Mouse (Mus musculus) frontal cortex, postnatal 36 days (tissue): Measurements from ENCODE around the gene Tcirg1.

ENCODE experiments used
- DNase-seq, 2 experiments: peaks; one replicate each; pipeline ENCODE4 v3.0.0; 2022; ENCODE audit warnings: low spot score in 2 of 2

Tcirg1 gene

GRCm38 (mm10) chr19:3906795-3907786 lies at the start of gene Tcirg1:
Gene Tcirg1, minus strand, starts transcription at chr19:3907133.
- DNase-seq = peak; percentile 49 to 50

DNA sequence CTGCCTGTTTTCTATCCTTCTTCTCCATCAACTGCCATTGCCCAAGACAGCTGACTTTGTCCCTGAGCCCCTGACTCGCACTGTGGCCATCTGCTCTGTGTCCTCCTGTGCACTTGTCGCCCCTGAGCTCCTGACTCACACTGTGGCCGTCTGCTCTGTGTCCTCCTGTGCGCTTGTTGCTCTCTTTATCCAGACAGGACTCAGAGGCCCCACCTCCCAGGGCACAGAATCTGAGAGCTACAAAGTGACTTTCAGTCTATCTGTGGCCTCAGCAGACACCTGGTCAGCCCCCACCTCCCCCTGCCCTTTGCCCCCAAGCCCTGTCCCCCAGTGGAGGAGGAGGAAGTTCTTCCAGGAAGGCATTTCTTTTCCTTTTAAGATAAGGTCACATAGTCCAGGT lies 48.9 kb upstream of the Tcirg1 start:
- DNase-seq = no peak

DNA sequence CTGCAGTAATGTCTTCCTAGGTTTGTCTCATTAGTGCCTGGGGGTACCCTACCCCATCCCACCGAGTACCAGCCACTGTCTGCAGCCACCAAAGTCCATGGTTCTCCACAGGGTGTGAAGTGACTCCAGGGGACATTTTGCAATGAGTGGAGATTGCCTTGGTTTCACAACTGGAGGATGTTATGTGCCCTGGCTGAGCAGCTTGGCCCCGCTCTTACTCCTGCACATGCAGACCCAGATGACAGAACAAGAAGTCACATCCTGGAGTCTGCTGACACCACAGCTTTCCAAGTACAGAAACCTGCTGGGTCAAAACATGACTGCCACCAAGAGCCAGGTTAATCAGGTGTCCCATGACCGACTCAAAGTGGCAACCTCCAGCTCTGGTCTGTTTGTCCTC lies 48.1 kb upstream of the Tcirg1 start:
- no peak for DNase-seq

DNA sequence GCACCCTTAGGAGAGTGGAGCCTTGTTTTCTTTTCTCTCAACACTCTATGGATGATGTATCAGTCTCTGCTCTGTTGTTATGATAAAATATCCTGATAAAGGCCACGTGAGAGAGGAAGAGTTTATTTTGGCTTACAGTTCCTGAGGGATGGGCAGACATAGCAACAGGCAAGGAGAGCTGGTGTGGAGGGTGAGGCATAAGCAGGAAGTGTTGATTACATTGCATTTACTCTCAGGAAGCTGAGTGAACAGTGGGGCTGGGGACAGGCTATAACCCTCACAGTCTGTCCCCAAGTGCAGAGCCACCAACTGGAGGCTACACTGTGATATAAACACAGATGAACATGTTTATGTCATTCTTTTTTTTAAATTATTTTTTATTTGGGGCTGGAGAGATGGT lies 45.2 kb upstream of the Tcirg1 start:
- DNase-seq = no peak

- no peak for DNase-seq
These were observed 44.5 kb upstream of the Tcirg1 start for GRCm38 (mm10) chr19:3951461-3951860.

GRCm38 (mm10) chr19:3950331-3950730 lies 43.4 kb upstream of the Tcirg1 start:
- no peak for DNase-seq

DNA sequence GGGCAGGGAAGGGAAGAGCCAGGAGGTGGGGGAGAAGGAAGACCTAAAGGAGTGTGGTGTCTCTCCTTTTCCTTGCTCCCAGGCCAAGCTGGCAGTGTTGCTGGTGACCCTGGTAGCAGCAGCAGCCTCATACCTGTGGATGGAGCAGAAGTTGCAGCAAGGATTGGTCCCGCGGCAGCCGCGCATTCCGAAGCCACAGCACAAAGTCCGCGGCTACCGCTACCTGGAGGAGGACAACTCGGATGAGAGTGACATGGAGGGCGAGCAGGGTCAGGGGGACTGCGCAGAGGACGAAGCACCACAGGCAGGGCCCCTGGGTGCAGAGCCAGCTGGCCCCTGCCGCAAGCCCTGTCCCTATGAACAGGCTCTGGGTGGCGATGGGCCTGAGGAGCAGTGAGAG lies 41.6 kb upstream of the Tcirg1 start:
- no peak for DNase-seq

- no peak for DNase-seq
These were observed 40.9 kb upstream of the Tcirg1 start for GRCm38 (mm10) chr19:3947813-3948212.

- peak; percentile 71 to 75 for DNase-seq
These were observed 39.8 kb upstream of the Tcirg1 start for GRCm38 (mm10) chr19:3946715-3947114.

DNA sequence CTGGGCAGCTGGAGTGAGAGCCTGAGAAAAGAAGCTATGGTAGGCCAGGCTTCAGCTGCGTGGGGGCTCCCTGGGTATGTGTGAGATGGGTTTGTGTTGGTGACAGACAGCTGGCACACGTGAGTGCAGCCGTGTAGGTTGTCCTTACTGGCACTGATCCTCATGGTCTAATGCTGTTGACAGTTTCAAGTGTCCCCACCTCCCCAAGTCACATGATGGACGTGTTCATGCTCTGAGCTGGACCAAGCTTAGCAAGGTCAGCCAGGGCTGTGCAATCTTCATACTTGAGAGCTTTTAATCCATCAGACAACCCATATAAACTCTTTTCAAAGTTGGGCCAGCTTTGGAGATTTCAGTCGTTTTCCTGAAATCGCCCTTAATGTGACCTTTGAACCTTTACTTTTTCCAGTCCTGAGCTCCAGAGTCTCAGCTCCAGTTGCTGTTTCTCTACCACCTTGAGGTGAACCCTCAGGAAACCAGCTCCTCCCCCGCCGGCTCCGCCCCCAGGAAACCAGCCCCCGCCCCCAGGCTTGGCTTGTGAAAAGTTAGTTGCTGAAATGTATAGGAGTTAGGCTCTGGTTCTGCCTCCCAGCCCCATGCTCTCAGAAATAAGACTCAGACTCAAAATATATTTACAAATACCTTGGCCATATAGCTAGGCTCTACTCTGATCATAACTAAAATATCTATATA lies 39.1 kb upstream of the Tcirg1 start:
- DNase-seq = no peak

DNA sequence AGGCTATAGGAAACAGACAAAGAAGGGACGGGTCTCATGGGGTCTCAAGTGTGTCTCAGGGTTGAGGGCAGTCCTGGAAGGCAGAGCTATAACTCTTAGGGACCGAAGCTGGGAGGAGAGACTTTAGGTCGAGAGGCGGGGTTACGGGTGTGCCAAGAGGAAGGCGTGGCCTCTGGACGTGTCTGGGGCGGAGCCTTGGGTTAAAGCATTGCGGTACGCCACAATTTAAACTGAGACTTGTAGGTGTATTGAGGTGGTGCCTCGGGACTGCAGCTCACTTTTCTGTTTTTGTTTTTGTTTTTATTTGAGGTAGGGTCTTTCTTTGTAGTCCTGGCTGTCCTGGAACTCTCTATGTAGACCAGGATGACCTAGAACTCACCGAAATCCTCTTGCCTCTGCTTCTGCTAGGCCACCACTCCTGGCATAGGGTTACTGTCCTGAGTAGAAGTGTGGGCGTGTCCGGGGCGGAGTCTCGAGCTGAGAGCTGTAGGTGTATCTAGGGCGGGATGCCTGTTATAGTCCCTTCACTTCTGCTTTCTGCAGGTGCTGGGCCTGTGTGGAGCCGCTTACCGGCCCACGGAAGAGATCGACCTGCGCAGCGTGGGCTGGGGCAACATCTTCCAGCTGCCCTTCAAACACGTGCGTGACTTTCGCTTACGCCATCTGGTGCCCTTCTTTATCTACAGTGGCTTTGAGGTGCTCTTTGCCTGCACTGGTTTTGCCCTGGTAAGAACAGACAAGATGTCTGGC lies 36.2 kb upstream of the Tcirg1 start:
- DNase-seq = no peak

DNA sequence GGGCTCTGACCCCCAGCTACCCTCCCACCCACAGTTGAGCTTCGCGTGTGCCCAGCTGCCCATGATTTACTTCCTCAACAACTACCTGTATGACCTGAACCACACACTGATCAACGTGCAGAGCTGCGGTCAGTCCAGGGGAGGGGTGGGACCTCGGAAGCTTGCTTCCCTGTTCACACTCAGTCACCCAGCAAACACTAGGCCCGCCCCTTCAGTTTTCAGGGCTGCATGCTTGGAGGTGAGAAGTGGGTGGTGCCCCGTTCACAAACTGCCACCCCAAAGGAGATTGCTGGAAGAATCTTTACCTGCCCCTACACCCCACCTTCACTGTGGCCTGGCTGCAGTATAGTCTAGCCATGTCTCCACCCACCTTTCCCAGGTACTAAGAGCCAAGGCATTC lies 35.4 kb upstream of the Tcirg1 start:
- no peak for DNase-seq

DNA sequence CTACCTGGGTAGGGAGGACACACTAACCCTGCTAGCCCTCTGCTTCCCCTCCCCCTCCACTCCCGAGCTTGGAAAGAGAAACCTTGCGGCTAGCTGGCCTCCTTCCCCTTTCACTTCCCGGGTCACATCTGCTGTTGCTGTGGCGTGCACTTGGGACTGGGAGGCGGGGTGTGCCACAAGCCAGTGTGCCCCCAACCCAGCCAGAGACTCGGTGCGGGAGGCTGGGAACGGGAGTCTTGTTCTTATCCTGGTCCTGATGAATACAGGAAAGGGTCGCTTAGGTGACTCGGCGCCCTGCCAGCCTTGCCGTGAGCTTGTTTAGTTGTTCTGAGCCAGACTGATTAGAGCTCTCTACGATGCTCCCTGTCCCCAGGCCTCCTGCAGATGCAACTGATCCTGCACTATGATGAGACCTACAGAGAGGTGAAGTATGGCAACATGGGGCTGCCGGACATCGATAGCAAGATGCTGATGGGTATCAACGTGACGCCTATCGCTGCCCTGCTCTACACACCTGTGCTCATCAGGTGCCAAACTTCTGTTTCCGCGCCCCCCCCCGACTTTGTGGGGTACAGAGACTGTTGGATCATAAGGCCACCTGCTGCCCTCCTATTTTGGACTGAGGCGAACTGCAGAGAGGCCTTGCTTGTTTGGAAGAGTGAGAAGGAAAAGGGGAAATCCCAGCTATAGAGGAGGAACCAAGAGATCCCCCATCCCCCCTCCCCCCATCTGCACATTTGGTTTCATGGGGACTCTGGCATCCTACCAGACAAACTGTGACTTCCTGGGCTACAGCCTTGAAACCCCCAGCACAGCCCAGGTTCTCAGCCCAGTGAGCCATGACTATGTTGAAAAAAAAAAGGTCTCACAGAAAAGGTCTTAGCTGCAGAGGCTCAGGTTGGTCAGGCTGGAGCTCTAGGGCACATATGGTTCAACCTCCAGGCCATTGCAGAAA lies 29.2 kb upstream of the Tcirg1 start:
- DNase-seq = no peak

- DNase-seq = no peak
These were observed 28.3 kb upstream of the Tcirg1 start, which contains the start of gene Unc93b1 for GRCm38 (mm10) chr19:3935032-3935895. Gene Unc93b1, plus strand, starts transcription at chr19:3935186.

DNA sequence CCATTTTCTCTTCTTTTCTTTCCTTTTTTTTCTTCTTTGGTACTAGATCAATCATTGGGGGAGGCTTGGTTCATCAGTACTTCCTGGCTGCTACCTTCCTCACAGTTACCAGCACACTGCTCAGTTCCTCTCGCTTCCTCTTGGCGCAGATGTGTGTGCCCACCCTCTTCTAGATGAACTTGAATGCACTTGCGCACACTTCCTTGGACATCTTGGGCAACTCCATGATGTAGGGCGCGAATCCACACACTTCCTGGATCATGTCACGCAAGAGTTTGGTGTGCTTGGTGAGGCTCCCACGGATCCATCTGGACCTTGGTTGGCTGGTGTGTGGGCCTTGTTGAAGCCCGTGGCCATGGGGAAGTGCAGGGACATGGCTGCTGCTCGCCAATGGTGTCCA lies 24.8 kb upstream of the Tcirg1 start:
- no peak for DNase-seq

GRCm38 (mm10) chr19:3930262-3931057 lies 23.5 kb upstream of the Tcirg1 start:
- no peak for DNase-seq

DNA sequence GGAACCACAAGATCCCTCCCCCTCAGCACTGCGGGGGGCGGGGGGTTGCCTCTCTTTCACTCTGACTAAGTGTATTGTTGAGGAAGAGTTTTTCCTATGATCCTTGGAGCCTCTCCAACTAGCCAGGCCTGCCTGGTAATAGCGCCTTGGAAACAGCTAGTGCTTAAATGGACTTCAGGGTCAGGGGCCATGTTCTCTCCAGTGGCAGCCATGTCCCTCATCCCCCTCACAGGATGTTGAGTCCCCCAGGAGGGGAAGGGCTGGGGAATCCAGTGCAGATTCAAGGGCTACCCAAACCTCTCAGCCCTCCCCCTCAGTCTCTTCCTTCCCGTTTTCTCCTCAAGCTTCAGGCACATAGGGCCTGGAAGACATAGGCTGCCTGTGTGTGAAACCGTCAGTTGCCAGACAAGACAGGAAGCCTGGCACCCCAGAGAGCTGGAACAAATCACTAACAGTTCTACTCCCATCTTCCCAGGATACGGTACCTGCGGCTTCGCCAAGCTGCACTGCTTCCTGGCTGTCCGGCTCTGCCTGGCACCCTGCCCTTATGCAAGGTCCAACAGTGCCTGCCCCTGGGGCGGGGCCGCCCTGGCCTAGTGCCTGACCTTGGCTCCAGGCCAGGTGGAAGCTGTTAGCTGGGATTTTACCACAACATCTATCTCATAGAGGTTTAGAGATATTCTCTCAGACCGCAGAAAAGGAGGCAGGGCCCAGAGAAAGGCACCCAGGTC lies 22.4 kb upstream of the Tcirg1 start, which contains the start of gene Aldh3b1:
Gene Aldh3b1 (minus strand): TSS at position 598 of the 731 bp plus-strand sequence.
- DNase-seq = peak; percentile 37 to 59

GRCm38 (mm10) chr19:3928779-3929178 lies 21.8 kb upstream of the Tcirg1 start:
- no peak for DNase-seq
